Mouse (Mus musculus) spleen, postnatal 4 days (tissue): ENCODE data around the gene Sbf2.
"Not testable (repeated sequence)": the region's sequence is repeated elsewhere in the genome, so short reads cannot be mapped to it uniquely, and the experiment has no call there.

Experiments
- DNase-seq, 2 experiments: peaks; one replicate each; pipeline ENCODE4 v3.0.0; 2022; ENCODE audit warnings: low spot score in 2 of 2

The Sbf2 gene

DNA sequence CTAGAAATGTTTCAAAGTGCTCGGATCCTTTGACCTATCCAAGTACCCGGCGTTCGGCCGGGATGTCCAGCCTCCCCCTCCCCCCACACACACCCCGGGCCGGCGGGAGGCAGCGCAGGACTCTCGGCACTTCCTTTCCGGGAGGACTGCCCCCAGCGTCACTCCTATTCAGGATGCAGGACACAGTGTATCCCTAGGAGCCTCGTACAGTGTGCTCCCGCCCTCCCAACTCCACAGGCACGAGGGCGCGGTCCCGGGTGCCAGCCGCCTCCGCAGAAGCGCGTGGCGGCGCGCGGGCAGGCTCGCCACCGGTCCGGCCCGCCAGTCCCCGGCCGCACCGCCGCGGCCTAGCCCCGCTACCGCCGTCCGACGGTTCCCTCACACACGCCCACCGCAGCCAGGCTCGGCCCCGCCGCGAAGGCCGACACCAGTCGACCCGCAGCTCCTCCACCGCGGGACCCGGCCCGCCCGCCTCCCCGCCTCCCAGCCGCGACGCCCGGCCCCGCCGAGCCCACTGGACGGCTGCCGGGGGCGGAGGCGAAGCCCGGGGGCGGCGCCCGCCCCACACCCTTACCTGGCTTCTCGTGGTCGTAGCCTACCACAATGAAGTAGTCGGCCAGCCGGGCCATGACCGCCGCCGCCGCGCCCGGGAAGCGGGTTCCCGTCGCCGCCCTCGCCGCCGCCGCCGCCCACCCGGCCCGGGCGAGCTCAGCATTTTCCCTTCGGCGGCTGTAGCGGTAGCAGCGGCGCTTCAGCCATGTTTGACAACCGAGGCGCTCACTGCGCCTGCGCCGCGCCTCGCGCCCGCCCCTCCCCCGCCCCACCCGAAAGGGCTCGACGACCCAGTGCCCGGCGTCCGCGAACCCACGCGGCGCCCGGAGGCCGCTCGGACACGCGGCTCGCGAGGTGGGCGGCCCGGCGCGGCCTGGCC is at the start of gene Sbf2:
Sbf2 (minus strand) TSS at position 790 of the 931 bp plus-strand sequence.
- peak; percentile 27 to 74 for DNase-seq

DNA sequence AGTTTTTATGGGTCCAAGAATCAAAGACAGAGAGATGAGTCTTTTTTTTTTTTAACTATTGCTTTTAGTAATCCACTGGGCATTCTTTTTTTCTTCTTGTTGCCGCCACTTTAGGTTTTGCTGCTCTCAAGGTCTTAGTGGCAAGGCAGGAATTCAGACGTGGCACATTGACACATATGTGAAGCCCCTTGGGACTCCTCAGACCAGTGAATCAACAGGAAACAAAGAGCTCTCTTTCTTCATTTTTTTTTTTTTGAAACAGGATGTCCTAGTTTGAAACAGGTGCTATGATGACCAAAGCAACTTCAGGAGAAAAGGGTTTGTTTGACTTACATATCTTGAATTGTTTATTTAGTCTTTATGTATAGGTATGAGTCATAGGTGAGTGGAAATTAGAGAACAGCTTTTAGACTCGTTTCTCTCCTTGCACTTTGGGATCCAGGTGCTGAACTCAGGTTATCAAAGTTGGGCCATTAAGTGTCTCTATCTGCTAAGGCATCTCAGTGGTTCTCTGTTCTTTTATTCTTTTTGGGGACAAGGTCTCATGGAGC is 43.7 kb upstream of the Sbf2 start:
- no peak for DNase-seq

DNA sequence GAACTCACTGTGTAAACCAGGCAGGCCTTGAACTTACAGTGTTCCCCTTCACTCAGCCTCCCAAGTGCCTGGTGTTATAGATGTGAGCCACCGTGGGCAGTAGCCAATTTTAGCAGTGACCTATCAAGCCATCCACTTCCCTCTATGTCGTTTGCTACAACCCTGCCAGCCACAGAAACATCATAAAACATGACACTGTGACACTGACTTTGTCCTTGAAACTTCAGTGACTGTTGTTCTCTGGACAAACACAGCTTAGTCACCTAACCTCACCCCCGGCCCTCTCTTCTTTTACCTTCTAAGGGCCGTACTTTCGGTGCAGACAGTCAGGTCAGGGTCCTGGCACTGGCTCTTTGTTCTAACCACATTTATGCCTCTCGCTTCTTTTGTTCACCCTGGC is 41.2 kb upstream of the Sbf2 start:
- DNase-seq = no peak

- DNase-seq = no peak
These were observed 40.5 kb upstream of the Sbf2 start for GRCm38 (mm10) chr7:110655230-110655629.

DNA sequence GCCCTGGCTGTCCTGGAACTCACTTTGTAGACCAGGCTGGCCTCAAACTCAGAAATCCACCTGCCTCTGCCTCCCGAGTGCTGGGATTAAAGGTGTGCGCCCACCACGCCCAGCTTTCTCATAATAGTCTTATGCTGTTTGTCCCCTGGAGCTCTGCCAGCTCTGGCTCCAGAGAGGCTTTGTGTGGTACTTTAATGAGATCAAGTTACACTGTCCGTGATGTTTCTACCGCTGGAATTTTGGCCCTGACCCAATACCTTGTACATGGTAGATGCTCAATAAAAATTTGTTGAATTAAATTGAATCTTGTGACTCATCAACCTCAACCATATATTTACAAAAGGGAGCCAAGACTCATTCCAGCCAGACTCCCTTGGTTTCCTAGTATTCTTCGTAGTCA is 36.4 kb upstream of the Sbf2 start:
- no peak for DNase-seq

DNA sequence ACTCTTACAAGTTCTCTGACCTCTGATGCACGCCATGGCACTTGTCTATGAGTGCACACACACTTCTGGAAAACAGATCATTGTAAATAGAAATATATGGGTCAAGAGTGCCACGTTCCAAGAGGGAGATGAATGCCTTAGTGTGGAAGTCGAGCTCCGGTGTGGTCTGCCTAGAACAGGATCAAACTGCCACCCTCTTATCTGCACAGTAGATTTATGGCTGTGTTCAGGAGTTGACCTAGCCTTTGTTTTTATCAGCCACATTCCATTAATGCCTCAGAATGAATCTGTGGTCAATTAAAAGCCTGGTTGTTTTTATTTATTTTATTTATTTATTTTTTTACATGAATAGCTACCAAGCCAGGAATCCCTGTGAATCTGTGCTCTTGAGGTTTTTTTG is 35.8 kb upstream of the Sbf2 start:
- no peak for DNase-seq

GRCm38 (mm10) chr7:110649133-110649987 is 34.6 kb upstream of the Sbf2 start:
- DNase-seq = no peak

GRCm38 (mm10) chr7:110648455-110649085 is 33.8 kb upstream of the Sbf2 start:
- DNase-seq = no peak

DNA sequence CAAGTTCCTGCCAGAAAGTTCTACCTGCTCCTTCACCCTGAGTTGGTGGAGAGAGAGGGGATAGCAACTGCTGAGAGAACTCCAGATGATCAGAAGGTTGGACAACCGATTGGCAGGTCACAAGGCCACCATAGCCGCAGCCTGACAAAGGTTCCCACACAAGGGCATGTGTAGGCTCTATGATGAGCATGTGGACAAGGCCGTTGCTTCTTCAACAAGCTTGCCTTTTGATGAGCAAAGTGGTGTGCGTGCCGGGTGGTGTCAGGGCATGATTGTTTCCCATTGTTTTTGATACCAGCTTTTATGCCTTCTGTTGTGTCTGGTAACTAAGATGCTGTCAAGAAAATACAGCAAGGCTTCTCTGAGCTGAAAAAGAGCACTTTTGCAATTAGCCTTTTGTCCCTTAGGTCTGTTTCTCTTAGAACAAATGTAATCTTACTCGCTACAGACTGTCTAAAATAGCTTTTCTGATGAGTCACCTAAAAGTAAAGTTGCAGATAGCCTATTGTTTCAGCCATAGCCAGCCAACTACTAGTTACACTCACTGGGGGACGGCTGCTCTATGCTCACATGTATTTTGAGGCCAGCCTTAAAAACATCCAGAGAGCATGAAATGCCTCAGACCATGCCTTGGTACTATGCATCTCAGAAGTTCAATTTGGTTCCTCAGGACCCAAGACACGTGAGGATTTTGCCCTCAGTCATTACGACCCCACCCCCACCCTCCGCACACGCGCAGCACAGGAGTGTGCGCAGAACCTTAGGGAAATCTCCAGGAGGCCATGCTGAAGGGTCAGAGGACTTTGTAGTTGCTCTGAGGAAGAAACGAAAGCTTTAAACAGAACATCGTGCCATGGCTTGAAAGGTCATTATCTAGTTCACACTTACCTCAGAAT is 33.1 kb upstream of the Sbf2 start:
- no peak for DNase-seq

GRCm38 (mm10) chr7:110646611-110647407 is 32.1 kb upstream of the Sbf2 start:
- no peak for DNase-seq

- DNase-seq = no peak
These were observed 31.1 kb upstream of the Sbf2 start for GRCm38 (mm10) chr7:110645859-110646258.

DNA sequence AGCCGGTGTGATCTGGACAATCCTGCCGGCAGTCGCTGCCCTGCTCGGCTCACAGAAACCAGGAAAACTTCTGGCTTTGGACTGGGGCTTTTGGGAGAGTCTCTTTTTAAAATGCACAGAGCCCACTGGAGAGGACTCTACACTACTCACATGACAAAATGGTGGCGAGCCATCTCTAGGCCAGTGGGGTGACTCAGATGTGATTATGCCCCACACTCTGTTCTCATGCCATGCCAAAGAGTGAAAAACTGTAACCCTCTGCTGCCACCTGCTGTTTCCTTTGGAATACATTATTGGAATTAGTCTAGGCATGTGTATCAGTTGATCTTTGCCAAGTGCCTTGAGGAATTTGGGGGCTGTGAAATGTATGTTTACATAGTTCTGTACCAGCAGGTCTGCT is 30.6 kb upstream of the Sbf2 start:
- DNase-seq = peak in 1 of 2 experiments; percentile 67

- DNase-seq = not testable (repeated sequence)
These were observed 25.2 kb upstream of the Sbf2 start for GRCm38 (mm10) chr7:110639958-110640357.

GRCm38 (mm10) chr7:110639291-110639915 is 24.7 kb upstream of the Sbf2 start:
- no peak for DNase-seq

DNA sequence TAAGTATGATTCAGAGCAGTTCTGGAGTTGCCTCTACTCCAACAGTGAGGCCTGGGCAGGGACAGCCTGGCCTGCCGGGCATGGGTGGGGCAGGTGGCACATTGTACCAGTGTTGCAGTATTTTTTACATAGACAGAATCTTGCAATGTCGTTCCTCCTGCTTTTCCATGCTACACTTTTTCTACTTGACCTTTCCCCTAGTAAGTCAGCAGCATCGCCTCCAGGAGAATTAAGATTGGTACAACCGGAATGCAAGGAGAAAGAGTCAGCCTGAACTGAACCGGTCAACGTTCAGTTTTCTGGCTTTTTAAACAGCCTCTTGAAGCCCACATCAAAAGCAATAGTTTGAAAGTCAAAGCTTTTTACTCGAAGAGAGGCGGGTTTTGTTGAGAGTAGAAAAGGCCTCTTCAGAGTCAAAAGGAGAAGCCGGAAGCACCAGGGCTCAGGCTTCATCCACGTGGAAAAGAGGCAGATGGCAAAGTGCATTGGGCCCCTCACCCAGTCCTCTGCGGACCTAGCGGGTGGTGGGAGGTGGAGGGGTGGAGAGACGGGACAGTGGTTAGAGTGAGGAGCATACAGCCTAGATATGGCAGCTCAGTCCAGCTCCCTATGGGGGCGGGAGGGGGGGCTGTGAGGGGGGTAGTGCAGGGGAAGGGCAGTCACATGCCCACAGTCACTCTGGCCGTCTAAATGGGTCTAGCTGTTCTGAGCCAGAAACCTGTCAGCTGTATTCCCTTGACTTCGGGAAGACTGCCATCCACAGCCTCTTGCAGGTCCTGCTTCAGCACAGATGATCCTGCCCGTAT is 23.8 kb upstream of the Sbf2 start:
- DNase-seq = no peak

- no peak for DNase-seq
These were observed 21.8 kb upstream of the Sbf2 start for GRCm38 (mm10) chr7:110636559-110636958.

GRCm38 (mm10) chr7:110635929-110636328 is 21.2 kb upstream of the Sbf2 start:
- DNase-seq = no peak

GRCm38 (mm10) chr7:110631136-110631888 is 16.6 kb upstream of the Sbf2 start:
- no peak for DNase-seq
